Mouse (Mus musculus): Measurements from ENCODE around the gene Hist1h2br.

DNA sequence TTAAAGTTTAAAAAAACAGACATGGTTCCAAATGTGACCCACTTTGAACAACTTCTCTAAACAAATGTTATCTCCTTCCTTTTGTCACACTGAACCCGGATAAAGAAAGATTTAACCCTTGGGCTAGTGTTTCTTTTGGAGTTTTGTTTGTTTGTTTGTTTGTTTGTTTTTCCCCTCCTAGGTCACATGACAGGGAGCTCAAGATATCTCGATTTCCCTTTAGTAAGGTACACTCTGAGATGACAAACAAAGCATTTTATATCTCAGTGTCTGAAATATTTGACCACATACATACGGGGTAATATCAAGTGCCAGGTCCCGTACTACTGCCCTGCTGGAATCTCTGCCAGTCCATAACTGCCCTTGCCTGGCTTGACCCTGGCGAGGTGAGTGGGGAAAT, 49.9 kb downstream of the Hist1h2br start:
- TF ChIP-seq RAD21 (IDR thresholded peaks at IDR 0.05; ENCODE audit: low read depth, low read length), result no peak
- no peak for TF ChIP-seq TCF12 (IDR thresholded peaks at IDR 0.05; ENCODE audit: low read depth, low read length)
- no peak for TF ChIP-seq CHD2 (IDR thresholded peaks at IDR 0.05; ENCODE audit: low read length)
